Mouse (Mus musculus): ENCODE results near the gene Spsb1. TPM values are rescaled to one million over a fixed set of nuclear protein-coding genes. Genes with fewer than 3 reads are reported as not detected.

The Spsb1 gene
- 14.6 and 19.2 TPM in 2 replicates for polyA plus RNA-seq (2015; fragmentation: Nextera tagmentation; extraction: Ambion mirVana)

- WGBS = under 1% methylated on average over 39 of the region's 51 CpGs
- Histone ChIP-seq H3K27me3 (replicated peaks; ENCODE audit: insufficient read depth, low read length) (peaks cover 8% of the 10 kb centered on the region; the same call in 1 of the 2 replicates), H3K9ac (replicated peaks; ENCODE audit: low read depth) (peak within 1 kb of the TSS; percentile 87), H3K36me3 (ENCODE audit: insufficient read depth, low read length) (no peaks in the 10 kb centered on the region), H3K27ac (ENCODE audit: low read length) (peak within 1 kb of the TSS; percentile 90), H3K4me3 (ENCODE audit: low read depth, low read length) (peak within 1 kb of the TSS; percentile 79), H3K4me1 (ENCODE audit: insufficient read depth, low read depth, low read length) (peaks cover 15% of the 10 kb centered on the region; the same call in 1 of the 2 replicates), H3K9me3 (ENCODE audit: low read length) (no peaks in the 10 kb centered on the region), H3K4me2 (replicated peaks; ENCODE audit: low read depth, low read length) (peak within 1 kb of the TSS; percentile 85)
- peak; percentile 98 for DNase-seq (ENCODE audit: low spot score)
- TF ChIP-seq CTCF (IDR thresholded peaks at IDR 0.05) (peak; percentile 28; the same call in 1 of the 2 replicates), EP300 (IDR thresholded peaks at IDR 0.05) (0 out of 2 replicates have a peak, but pooled peaks have one; percentile 26)
- ATAC-seq = peak; percentile 90
Measured at GRCm38 (mm10) chr4:149954893-149955439, at the start of gene Spsb1. TSS of gene Spsb1 (minus strand) at chr4:149955043.

DNA sequence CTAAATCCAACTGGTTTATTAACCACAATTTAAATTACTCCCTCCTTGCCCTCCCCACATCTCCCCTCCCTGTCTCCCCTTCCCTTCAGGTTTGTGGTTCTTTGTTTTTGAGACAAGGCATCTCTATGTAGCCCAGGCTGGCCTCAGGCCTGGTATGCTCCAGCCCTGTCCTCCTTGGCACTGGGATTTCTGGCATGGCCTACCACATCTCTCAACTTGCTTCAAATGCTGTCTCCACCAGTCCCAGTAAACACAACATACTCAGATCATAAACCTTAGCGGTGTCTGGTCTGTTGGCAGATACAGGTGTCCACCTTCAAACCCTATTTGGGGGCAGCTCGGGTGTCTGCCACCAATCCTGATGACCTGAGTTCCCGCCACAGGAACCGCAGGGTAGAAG lies 48.8 kb upstream of the Spsb1 start:
- no peaks in the 10 kb centered on the region for H3K36me3 ChIP-seq (ENCODE audit: insufficient read depth, low read length)
- H3K27me3 ChIP-seq (replicated peaks; ENCODE audit: insufficient read depth, low read length) = no peaks in the 10 kb centered on the region
- H3K27ac ChIP-seq (ENCODE audit: low read length) = peak overlapping the region; percentile 89
- ATAC-seq = no peak
- H3K9ac ChIP-seq (replicated peaks; ENCODE audit: low read depth) = no peak overlapping the region
- TF ChIP-seq CTCF (IDR thresholded peaks at IDR 0.05) (no peak), EP300 (IDR thresholded peaks at IDR 0.05) (no peak)
- peak overlapping the region; percentile 59; the same call in 1 of the 2 replicates for H3K4me2 ChIP-seq (replicated peaks; ENCODE audit: low read depth, low read length)
- peaks cover 3% of the 10 kb centered on the region for H3K4me1 ChIP-seq (ENCODE audit: insufficient read depth, low read depth, low read length)
- 79% methylated on average over 2 of the region's 4 CpGs for WGBS
- no peaks in the 10 kb centered on the region for H3K9me3 ChIP-seq (ENCODE audit: low read length)
- no peak overlapping the region for H3K4me3 ChIP-seq (ENCODE audit: low read depth, low read length)
- no peak for DNase-seq (ENCODE audit: low spot score)

DNA sequence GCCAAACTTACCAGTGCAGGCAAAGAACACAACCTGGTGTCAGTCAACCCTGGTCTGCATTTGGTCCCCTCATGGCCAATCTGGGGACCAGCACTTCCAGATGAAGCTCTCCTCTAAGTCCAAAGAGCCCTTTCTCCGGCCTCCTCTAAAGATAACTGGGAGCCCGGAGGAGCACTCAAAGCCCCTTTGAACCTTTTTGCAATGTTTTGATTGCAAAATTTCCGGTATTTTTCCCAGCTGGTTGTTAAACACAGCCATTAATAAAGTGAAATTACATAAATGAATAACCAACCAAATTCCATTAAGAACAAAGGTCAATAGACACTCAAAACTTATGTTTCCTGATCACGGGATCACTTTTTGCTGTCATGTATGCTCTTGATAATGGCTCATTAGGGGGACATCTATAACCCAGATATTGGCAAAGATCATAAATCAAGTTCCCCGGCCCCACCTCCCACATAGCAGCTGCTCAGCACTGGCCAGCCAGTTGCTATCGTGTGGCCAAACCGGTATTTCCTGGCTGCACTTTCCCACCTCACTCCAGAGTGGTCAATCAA lies 48.3 kb upstream of the Spsb1 start:
- peak; percentile 50 for ATAC-seq
- WGBS = 10% methylated on average over 7 of the region's 7 CpGs
- H3K4me1 ChIP-seq (ENCODE audit: insufficient read depth, low read depth, low read length) = peaks cover 3% of the 10 kb centered on the region
- no peaks in the 10 kb centered on the region for H3K27me3 ChIP-seq (replicated peaks; ENCODE audit: insufficient read depth, low read length)
- peak overlapping the region; percentile 59 for H3K4me2 ChIP-seq (replicated peaks; ENCODE audit: low read depth, low read length)
- TF ChIP-seq EP300 (IDR thresholded peaks at IDR 0.05) = peak; percentile 89
- TF ChIP-seq CTCF (IDR thresholded peaks at IDR 0.05) = peak; percentile 20
- peak overlapping the region; percentile 59 for H3K9ac ChIP-seq (replicated peaks; ENCODE audit: low read depth)
- no peaks in the 10 kb centered on the region for H3K36me3 ChIP-seq (ENCODE audit: insufficient read depth, low read length)
- no peaks in the 10 kb centered on the region for H3K9me3 ChIP-seq (ENCODE audit: low read length)
- DNase-seq (ENCODE audit: low spot score) = peak; percentile 87
- peak overlapping the region; percentile 89 for H3K27ac ChIP-seq (ENCODE audit: low read length)
- H3K4me3 ChIP-seq (ENCODE audit: low read depth, low read length) = peak overlapping the region; percentile 47

- Histone ChIP-seq H3K4me1 (ENCODE audit: insufficient read depth, low read depth, low read length) (peaks cover 3% of the 10 kb centered on the region), H3K4me2 (replicated peaks; ENCODE audit: low read depth, low read length) (peak overlapping the region; percentile 59), H3K9me3 (ENCODE audit: low read length) (no peaks in the 10 kb centered on the region), H3K27me3 (replicated peaks; ENCODE audit: insufficient read depth, low read length) (no peaks in the 10 kb centered on the region), H3K27ac (ENCODE audit: low read length) (peak overlapping the region; percentile 89), H3K9ac (replicated peaks; ENCODE audit: low read depth) (peak overlapping the region; percentile 59), H3K4me3 (ENCODE audit: low read depth, low read length) (peak overlapping the region; percentile 47), H3K36me3 (ENCODE audit: insufficient read depth, low read length) (no peaks in the 10 kb centered on the region)
- WGBS = 43% methylated on average over 12 of the region's 12 CpGs
- peak; percentile 61 for DNase-seq (ENCODE audit: low spot score)
- no peak for TF ChIP-seq EP300 (IDR thresholded peaks at IDR 0.05)
- peak; percentile 17 for ATAC-seq
Measured at GRCm38 (mm10) chr4:150002021-150002528, 47.2 kb upstream of the Spsb1 start.

- H3K4me3 ChIP-seq (ENCODE audit: low read depth, low read length) = peak overlapping the region; percentile 47
- TF ChIP-seq EP300 (IDR thresholded peaks at IDR 0.05) = no peak
- TF ChIP-seq CTCF (IDR thresholded peaks at IDR 0.05) = no peak
- peak overlapping the region; percentile 59 for H3K4me2 ChIP-seq (replicated peaks; ENCODE audit: low read depth, low read length)
- no peaks in the 10 kb centered on the region for H3K36me3 ChIP-seq (ENCODE audit: insufficient read depth, low read length)
- peak overlapping the region; percentile 59 for H3K9ac ChIP-seq (replicated peaks; ENCODE audit: low read depth)
- DNase-seq (ENCODE audit: low spot score) = peak; percentile 65
- 24% methylated on average over 10 of the region's 10 CpGs for WGBS
- no peak; the same call in 1 of the 2 replicates for ATAC-seq
- H3K27ac ChIP-seq (ENCODE audit: low read length) = peak overlapping the region; percentile 89
- H3K9me3 ChIP-seq (ENCODE audit: low read length) = no peaks in the 10 kb centered on the region
- H3K27me3 ChIP-seq (replicated peaks; ENCODE audit: insufficient read depth, low read length) = no peaks in the 10 kb centered on the region
- peaks cover 9% of the 10 kb centered on the region for H3K4me1 ChIP-seq (ENCODE audit: insufficient read depth, low read depth, low read length)
Measured at GRCm38 (mm10) chr4:150001221-150001860, 46.5 kb upstream of the Spsb1 start.

GRCm38 (mm10) chr4:149999931-150000555 lies 45.2 kb upstream of the Spsb1 start:
- 70% methylated on average over 15 of the region's 15 CpGs for WGBS
- H3K9me3 ChIP-seq (ENCODE audit: low read length) = no peaks in the 10 kb centered on the region
- no peaks in the 10 kb centered on the region for H3K27me3 ChIP-seq (replicated peaks; ENCODE audit: insufficient read depth, low read length)
- peak overlapping the region; percentile 89; the same call in 1 of the 2 replicates for H3K27ac ChIP-seq (ENCODE audit: low read length)
- H3K9ac ChIP-seq (replicated peaks; ENCODE audit: low read depth) = peak overlapping the region; percentile 32; the same call in 1 of the 2 replicates
- no peak for TF ChIP-seq CTCF (IDR thresholded peaks at IDR 0.05)
- TF ChIP-seq EP300 (IDR thresholded peaks at IDR 0.05) = no peak
- DNase-seq (ENCODE audit: low spot score) = no peak
- ATAC-seq = no peak
- H3K4me3 ChIP-seq (ENCODE audit: low read depth, low read length) = peak overlapping the region; percentile 47
- H3K4me1 ChIP-seq (ENCODE audit: insufficient read depth, low read depth, low read length) = peaks cover 11% of the 10 kb centered on the region
- H3K36me3 ChIP-seq (ENCODE audit: insufficient read depth, low read length) = 0 out of 2 replicates have a peak, but pooled peaks cover 5% of the 10 kb centered on the region
- peak overlapping the region; percentile 59 for H3K4me2 ChIP-seq (replicated peaks; ENCODE audit: low read depth, low read length)

Measured in lung, postnatal 0 days (tissue).